ENCODE assay signal across 18 mouse cellular contexts in the genomic region with DNA sequence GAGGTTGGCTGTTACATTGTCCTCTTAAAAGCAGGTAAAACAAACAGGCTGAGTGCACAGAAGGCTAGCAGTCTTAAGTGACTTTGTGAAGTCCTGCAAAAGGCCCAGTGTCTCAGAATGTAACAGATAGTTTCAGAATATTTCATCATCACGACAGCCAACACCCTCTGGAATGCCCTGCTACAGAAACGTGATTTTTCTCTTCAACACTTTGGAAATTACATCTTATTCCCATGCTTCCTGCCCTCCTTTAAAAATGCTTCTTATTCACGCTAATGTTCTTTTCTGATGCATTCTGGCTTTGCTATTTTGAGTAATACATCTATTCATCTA.
DNase-seq lines count a peak whose midpoint lies in the region; ATAC-seq and TF ChIP-seq lines count a peak whose summit lies in the region.
"Had no signal": no experiment of that assay in that cellular context is flagged by ENCODE, and none has a peak within 500 bp of the region (broad histone marks: within the 10 kb centered on the region; RNA-seq: fewer than 3 reads in every experiment).

No protein-coding gene starts in this region.

- ATAC-seq in intestine, postnatal 0 days, result no peak
- no peak for ATAC-seq in intestine, embryonic 15.5 days
- ATAC-seq in forebrain, embryonic 15.5 days (replicated peaks), result no peak
- no peak for ATAC-seq in midbrain, postnatal 0 days (ENCODE audit: low FRiP score)
- ATAC-seq: liver, embryonic 12.5 days had no signal

- H3K36me3 ChIP-seq in intestine, postnatal 0 days (ENCODE audit: control insufficient read depth, insufficient read depth), result no peaks in the 10 kb centered on the region
- H3K36me3 ChIP-seq in intestine, embryonic 15.5 days, result no peaks in the 10 kb centered on the region
- no peaks in the 10 kb centered on the region for H3K36me3 ChIP-seq in forebrain, embryonic 15.5 days
- H3K36me3 ChIP-seq in midbrain, postnatal 0 days (ENCODE audit: insufficient read depth, low read length), result no peaks in the 10 kb centered on the region
- H3K36me3 ChIP-seq: kidney, embryonic 15.5 days; liver, embryonic 12.5 days; neural tube, embryonic 15.5 days had no signal

- TF ChIP-seq CTCF in intestine, postnatal 0 days (IDR thresholded peaks at IDR 0.05; ENCODE audit: low read depth), result no peak
- no peak for TF ChIP-seq CTCF in midbrain, postnatal 0 days (IDR thresholded peaks at IDR 0.05)

- H3K4me3 ChIP-seq in intestine, postnatal 0 days (ENCODE audit: low read depth, low read length), result no peak overlapping the region
- H3K4me3 ChIP-seq in intestine, embryonic 15.5 days (replicated peaks), result no peak overlapping the region
- no peak overlapping the region for H3K4me3 ChIP-seq in forebrain, embryonic 15.5 days
- H3K4me3 ChIP-seq in midbrain, postnatal 0 days (ENCODE audit: low read depth, low read length), result no peak overlapping the region
- H3K4me3 ChIP-seq: heart, adult 2 months; kidney, embryonic 15.5 days; liver, embryonic 12.5 days; neural tube, embryonic 15.5 days had no signal

- H3K9ac ChIP-seq in intestine, postnatal 0 days (ENCODE audit: low read depth, low read length), result no peak overlapping the region
- H3K9ac ChIP-seq in intestine, embryonic 15.5 days, result no peak overlapping the region
- H3K9ac ChIP-seq in forebrain, embryonic 15.5 days (replicated peaks), result peak overlapping the region; percentile 14; the same call in 1 of the 2 replicates
- no peak overlapping the region for H3K9ac ChIP-seq in midbrain, postnatal 0 days (replicated peaks; ENCODE audit: low read length, poor library complexity, severe bottlenecking)
- H3K9ac ChIP-seq: kidney, embryonic 15.5 days; liver, embryonic 12.5 days; lung, embryonic 14.5 days; neural tube, embryonic 15.5 days had no signal

- DNase-seq in NIH3T3 (ENCODE audit: low read depth), result peak; percentile 4
- DNase-seq in midbrain, postnatal 0 days (ENCODE audit: low spot score), result no peak
- no peak for DNase-seq in c-Kit-positive CD71-positive TER-119-positive erythroid progenitor cells, embryonic 14.5 days (ENCODE audit: low spot score)
- DNase-seq in kidney, adult 11 months, result no peak
- DNase-seq: adrenal gland, adult 8-10 months; cerebellum, adult 11-12 months; cerebellum, postnatal 36 days; gastrocnemius, postnatal 14 days; heart, adult 2 months; layer of hippocampus, postnatal 36 days; lung, embryonic 14.5 days; right cerebral cortex, postnatal 4 days had no signal

- no peaks in the 10 kb centered on the region for H3K4me1 ChIP-seq in intestine, postnatal 0 days (replicated peaks; ENCODE audit: control insufficient read depth, insufficient read depth, low read length)
- no peaks in the 10 kb centered on the region for H3K4me1 ChIP-seq in intestine, embryonic 15.5 days (replicated peaks)
- H3K4me1 ChIP-seq in forebrain, embryonic 15.5 days, result peaks cover 17% of the 10 kb centered on the region
- H3K4me1 ChIP-seq in midbrain, postnatal 0 days (ENCODE audit: insufficient read depth, low read length), result no peaks in the 10 kb centered on the region
- H3K4me1 ChIP-seq: kidney, embryonic 15.5 days; liver, embryonic 12.5 days had no signal

- H3K9me3 ChIP-seq in intestine, postnatal 0 days (ENCODE audit: control insufficient read depth), result no peaks in the 10 kb centered on the region
- no peaks in the 10 kb centered on the region for H3K9me3 ChIP-seq in intestine, embryonic 15.5 days
- H3K9me3 ChIP-seq in forebrain, embryonic 15.5 days, result no peaks in the 10 kb centered on the region
- no peaks in the 10 kb centered on the region for H3K9me3 ChIP-seq in midbrain, postnatal 0 days (ENCODE audit: low read length)
- H3K9me3 ChIP-seq: kidney, embryonic 15.5 days; liver, embryonic 12.5 days; neural tube, embryonic 15.5 days had no signal

- H3K27ac ChIP-seq in intestine, postnatal 0 days (ENCODE audit: low read depth, low read length), result no peak overlapping the region
- H3K27ac ChIP-seq in intestine, embryonic 15.5 days, result no peak overlapping the region
- peak overlapping the region; percentile 53 for H3K27ac ChIP-seq in forebrain, embryonic 15.5 days (replicated peaks)
- H3K27ac ChIP-seq in midbrain, postnatal 0 days (ENCODE audit: low read depth, low read length), result peak overlapping the region; percentile 44; the same call in 1 of the 2 replicates
- H3K27ac ChIP-seq: heart, adult 2 months; kidney, embryonic 15.5 days; liver, embryonic 12.5 days; neural tube, embryonic 15.5 days had no signal

- peak overlapping the region; percentile 37 for H3K4me2 ChIP-seq in intestine, postnatal 0 days (replicated peaks; ENCODE audit: low read depth)
- H3K4me2 ChIP-seq in intestine, embryonic 15.5 days (replicated peaks), result no peak overlapping the region
- H3K4me2 ChIP-seq in forebrain, embryonic 15.5 days (replicated peaks), result peak overlapping the region; percentile 27
- peak overlapping the region; percentile 10; the same call in 1 of the 2 replicates for H3K4me2 ChIP-seq in midbrain, postnatal 0 days (ENCODE audit: low read depth, low read length, poor library complexity, severe bottlenecking)
- H3K4me2 ChIP-seq: kidney, embryonic 15.5 days; liver, embryonic 12.5 days; lung, embryonic 14.5 days; neural tube, embryonic 15.5 days had no signal

- no peaks in the 10 kb centered on the region for H3K27me3 ChIP-seq in intestine, postnatal 0 days (replicated peaks; ENCODE audit: control insufficient read depth, insufficient read depth, low read length)
- no peaks in the 10 kb centered on the region for H3K27me3 ChIP-seq in intestine, embryonic 15.5 days (replicated peaks)
- H3K27me3 ChIP-seq in forebrain, embryonic 15.5 days, result no peaks in the 10 kb centered on the region
- H3K27me3 ChIP-seq in midbrain, postnatal 0 days (ENCODE audit: insufficient read depth, low read length), result no peaks in the 10 kb centered on the region
- H3K27me3 ChIP-seq: kidney, embryonic 15.5 days; liver, embryonic 12.5 days; neural tube, embryonic 15.5 days had no signal

- 46% methylated on average over 3 of the region's 3 CpGs for WGBS in intestine, postnatal 0 days
- 42% methylated on average over 3 of the region's 3 CpGs for WGBS in intestine, embryonic 15.5 days
- WGBS in forebrain, embryonic 15.5 days, result 13% methylated on average over 3 of the region's 3 CpGs
- 27% methylated on average over 3 of the region's 3 CpGs for WGBS in midbrain, postnatal 0 days

Comparison
In these comparisons a context has a peak if more than half of its experiments do, and no peak if none do; other contexts are left out.
1. H3K27ac ChIP-seq: peak in forebrain, embryonic 15.5 days (single experiment) and midbrain, postnatal 0 days (single experiment); none in intestine, postnatal 0 days (single experiment) and intestine, embryonic 15.5 days (single experiment).